ENCODE assay signal across 13 mouse cellular contexts in the genomic region with DNA sequence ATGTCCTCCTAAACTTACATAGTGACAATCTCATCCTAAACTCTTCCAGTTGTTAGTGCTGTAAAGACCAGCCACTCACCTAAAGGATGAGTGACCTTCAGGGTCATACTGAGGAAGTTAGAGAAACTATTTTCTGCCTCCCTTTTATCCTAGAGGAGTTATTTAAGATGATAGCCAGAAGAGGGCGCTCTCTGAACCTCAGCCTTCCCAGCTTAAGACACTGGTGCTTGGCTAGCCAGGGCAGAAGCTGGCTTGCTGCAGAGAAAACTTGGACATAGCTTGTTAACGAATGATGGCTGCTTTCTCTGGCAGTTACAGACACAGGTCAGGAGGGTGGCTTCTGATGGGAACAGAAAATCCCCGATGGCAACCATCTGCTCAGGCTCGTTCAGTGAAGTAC.
A peak's percentile ranks its signal among the peaks of the same experiment; 100 is the strongest.
DNase-seq lines count a peak whose midpoint lies in the region; ATAC-seq and TF ChIP-seq lines count a peak whose summit lies in the region.
"Had no signal": no experiment of that assay in that cellular context is flagged by ENCODE, and none has a peak within 500 bp of the region (broad histone marks: within the 10 kb centered on the region; RNA-seq: fewer than 3 reads in every experiment).

No protein-coding gene starts in this region.

- 0 out of 2 replicates have a peak, but pooled peaks have one; percentile 2 for TF ChIP-seq CTCF in heart, adult 2 months (IDR thresholded peaks at IDR 0.05)
- TF ChIP-seq CTCF in liver, embryonic 14.5 days (IDR thresholded peaks at IDR 0.05; ENCODE audit: low read depth), result 0 out of 2 replicates have a peak, but pooled peaks have one; percentile 5
- no peak for TF ChIP-seq CTCF in liver, postnatal 0 days (IDR thresholded peaks at IDR 0.05; ENCODE audit: low read depth)
- peak in 2 of 3 experiments; percentile 14 to 23; a peak in 3 of 6 replicates for TF ChIP-seq CTCF in MEL (IDR thresholded peaks at IDR 0.05 in 2 of 3, conservative IDR thresholded peaks at IDR 0.05 in 1 of 3; ENCODE audit: control insufficient read depth in 1 of 3, insufficient read depth in 1 of 3, low read depth in 2 of 3, low read length in 3 of 3, poor library complexity in 1 of 3, severe bottlenecking in 1 of 3)

- no peak for ATAC-seq in liver, embryonic 14.5 days (ENCODE audit: insufficient read depth)
- ATAC-seq in liver, postnatal 0 days, result no peak
- no peak for ATAC-seq in forebrain, embryonic 14.5 days
- ATAC-seq: forebrain, embryonic 16.5 days had no signal

- no peaks in the 10 kb centered on the region for H3K4me1 ChIP-seq in heart, adult 2 months (ENCODE audit: control insufficient read depth, insufficient read depth, low read length)
- no peaks in the 10 kb centered on the region for H3K4me1 ChIP-seq in liver, embryonic 14.5 days (replicated peaks; ENCODE audit: control insufficient read depth in 2 of 2, insufficient read depth in 2 of 2, low read length in 1 of 2)
- no peaks in the 10 kb centered on the region for H3K4me1 ChIP-seq in liver, postnatal 0 days (ENCODE audit: insufficient read depth)
- no peaks in the 10 kb centered on the region for H3K4me1 ChIP-seq in MEL (ENCODE audit: control insufficient read depth in 1 of 2, insufficient read depth in 2 of 2, low read length in 2 of 2)
- peaks cover 3% of the 10 kb centered on the region; the same call in 1 of the 2 replicates for H3K4me1 ChIP-seq in forebrain, embryonic 14.5 days (ENCODE audit: control insufficient read depth, insufficient read depth, low read length)
- H3K4me1 ChIP-seq: megakaryocyte, embryonic 14.5 days had no signal

- no peak overlapping the region for H3K9ac ChIP-seq in heart, adult 2 months (ENCODE audit: low read depth, low read length)
- no peak overlapping the region for H3K9ac ChIP-seq in liver, embryonic 14.5 days (replicated peaks)
- H3K9ac ChIP-seq in liver, postnatal 0 days (replicated peaks), result no peak overlapping the region
- no peak overlapping the region for H3K9ac ChIP-seq in MEL (ENCODE audit: control insufficient read depth, low read depth, low read length, poor library complexity, severe bottlenecking)
- no peak overlapping the region for H3K9ac ChIP-seq in forebrain, embryonic 14.5 days (ENCODE audit: low read length)
- H3K9ac ChIP-seq: hindbrain, embryonic 12.5 days had no signal

- H3K4me3 ChIP-seq in heart, adult 2 months, result no peak overlapping the region
- H3K4me3 ChIP-seq in liver, embryonic 14.5 days (ENCODE audit: insufficient read depth in 1 of 2, low read depth in 2 of 2, low read length in 2 of 2), result no peak overlapping the region
- H3K4me3 ChIP-seq in liver, postnatal 0 days (ENCODE audit: low read depth, low read length), result no peak overlapping the region
- H3K4me3 ChIP-seq in MEL (ENCODE audit: control insufficient read depth in 1 of 2, insufficient read depth in 1 of 2, low read depth in 2 of 2, low read length in 2 of 2), result no peak overlapping the region
- no peak overlapping the region for H3K4me3 ChIP-seq in forebrain, embryonic 14.5 days (ENCODE audit: low read depth, low read length)
- H3K4me3 ChIP-seq: hindbrain, embryonic 12.5 days; megakaryocyte, embryonic 14.5 days had no signal

- H3K9me3 ChIP-seq in liver, embryonic 14.5 days (ENCODE audit: control insufficient read depth, low read length), result no peaks in the 10 kb centered on the region
- no peaks in the 10 kb centered on the region for H3K9me3 ChIP-seq in liver, postnatal 0 days (ENCODE audit: low read length)
- H3K9me3 ChIP-seq in MEL (replicated peaks; ENCODE audit: insufficient read depth, low read length), result no peaks in the 10 kb centered on the region
- H3K9me3 ChIP-seq in forebrain, embryonic 14.5 days (replicated peaks; ENCODE audit: control insufficient read depth, low read length), result no peaks in the 10 kb centered on the region
- H3K9me3 ChIP-seq: hindbrain, embryonic 12.5 days had no signal

- no peak for TF ChIP-seq POLR2A in heart, adult 2 months (IDR thresholded peaks at IDR 0.05; ENCODE audit: insufficient read depth, low read depth, low read length)
- no peak for TF ChIP-seq POLR2A in MEL (IDR thresholded peaks at IDR 0.05; ENCODE audit: control insufficient read depth in 1 of 2, insufficient read depth in 1 of 2, low read depth in 1 of 2, low read length in 2 of 2, poor library complexity in 1 of 2)

- intact Hi-C loops in heart, adult 2 months (cut with DNase I), result no loop called here

- H3K79me2 ChIP-seq in heart, adult 2 months (replicated peaks; ENCODE audit: control insufficient read depth, insufficient read depth, low read length), result no peaks in the 10 kb centered on the region
- H3K79me2 ChIP-seq in MEL (ENCODE audit: control insufficient read depth, insufficient read depth, low read length, poor library complexity), result no peaks in the 10 kb centered on the region

- H3K27ac ChIP-seq in heart, adult 2 months, result no peak overlapping the region
- no peak overlapping the region for H3K27ac ChIP-seq in liver, embryonic 14.5 days
- H3K27ac ChIP-seq in liver, postnatal 0 days (ENCODE audit: low read depth), result no peak overlapping the region
- no peak overlapping the region for H3K27ac ChIP-seq in MEL (ENCODE audit: control insufficient read depth, low read depth, low read length)
- no peak overlapping the region for H3K27ac ChIP-seq in forebrain, embryonic 14.5 days (ENCODE audit: low read depth, low read length)
- H3K27ac ChIP-seq: hindbrain, embryonic 12.5 days had no signal

- no peak for DNase-seq in heart, adult 2 months
- no peak for DNase-seq in heart, postnatal 4 days
- no peak for DNase-seq in liver, embryonic 14.5 days (ENCODE audit: low read depth in 3 of 3, low spot score in 3 of 3)
- DNase-seq in liver, postnatal 0 days, result no peak
- peak; percentile 5 for DNase-seq in MEL (ENCODE audit: low read depth, low spot score)
- DNase-seq in embryo, embryonic 10.5 days (ENCODE audit: low spot score), result peak; percentile 48
- no peak for DNase-seq in thymus, postnatal 36 days
- no peak for DNase-seq in forebrain, embryonic 14.5 days (ENCODE audit: low spot score)
- DNase-seq: heart, adult 18-20 months; spleen, adult 18-20 months had no signal

- TF ChIP-seq EP300 in heart, adult 2 months (IDR thresholded peaks at IDR 0.05; ENCODE audit: insufficient read depth, low read depth, low read length), result no peak
- TF ChIP-seq EP300 in liver, embryonic 14.5 days (IDR thresholded peaks at IDR 0.05; ENCODE audit: low read depth), result no peak
- TF ChIP-seq EP300 in liver, postnatal 0 days (IDR thresholded peaks at IDR 0.05; ENCODE audit: low read depth), result no peak
- TF ChIP-seq EP300 in MEL (IDR thresholded peaks at IDR 0.05; ENCODE audit: low read depth in 1 of 2, low read length in 2 of 2), result no peak

- no peak for TF ChIP-seq RAD21 in MEL (IDR thresholded peaks at IDR 0.05; ENCODE audit: low read depth, low read length)

- no peaks in the 10 kb centered on the region for H3K27me3 ChIP-seq in heart, adult 2 months (ENCODE audit: control insufficient read depth, insufficient read depth, low read length)
- H3K27me3 ChIP-seq in liver, embryonic 14.5 days (ENCODE audit: control insufficient read depth, insufficient read depth, low read length), result no peaks in the 10 kb centered on the region
- H3K27me3 ChIP-seq in liver, postnatal 0 days (ENCODE audit: insufficient read depth, low read length), result no peaks in the 10 kb centered on the region
- H3K27me3 ChIP-seq in MEL (ENCODE audit: control insufficient read depth in 1 of 2, insufficient read depth in 2 of 2, low read length in 2 of 2), result no peaks in the 10 kb centered on the region
- no peaks in the 10 kb centered on the region for H3K27me3 ChIP-seq in forebrain, embryonic 14.5 days (replicated peaks; ENCODE audit: control insufficient read depth, insufficient read depth, low read length)
- H3K27me3 ChIP-seq: hindbrain, embryonic 12.5 days; megakaryocyte, embryonic 14.5 days had no signal

- 64% methylated on average over 4 of the region's 4 CpGs for WGBS in heart, adult 2 months
- WGBS in liver, embryonic 14.5 days (ENCODE audit: insufficient replicate concordance), result 49% methylated on average over 4 of the region's 4 CpGs
- WGBS in liver, postnatal 0 days (ENCODE audit: insufficient replicate concordance), result 69% methylated on average over 4 of the region's 4 CpGs
- 66% methylated on average over 4 of the region's 4 CpGs for WGBS in forebrain, embryonic 14.5 days

- no peaks in the 10 kb centered on the region for H3K36me3 ChIP-seq in heart, adult 2 months (ENCODE audit: control insufficient read depth, insufficient read depth, low read length)
- H3K36me3 ChIP-seq in liver, embryonic 14.5 days (replicated peaks; ENCODE audit: control insufficient read depth, insufficient read depth, low read depth), result no peaks in the 10 kb centered on the region
- H3K36me3 ChIP-seq in liver, postnatal 0 days (replicated peaks; ENCODE audit: insufficient read depth, low read length), result no peaks in the 10 kb centered on the region
- no peaks in the 10 kb centered on the region for H3K36me3 ChIP-seq in MEL (ENCODE audit: control insufficient read depth in 1 of 2, insufficient read depth in 2 of 2, low read length in 2 of 2)
- H3K36me3 ChIP-seq in forebrain, embryonic 14.5 days (ENCODE audit: control insufficient read depth, insufficient read depth, low read length), result no peaks in the 10 kb centered on the region
- H3K36me3 ChIP-seq: hindbrain, embryonic 12.5 days had no signal

- no peak overlapping the region for H3K4me2 ChIP-seq in liver, embryonic 14.5 days (ENCODE audit: low read depth)
- no peak overlapping the region for H3K4me2 ChIP-seq in liver, postnatal 0 days (ENCODE audit: low read depth, low read length)
- H3K4me2 ChIP-seq in forebrain, embryonic 14.5 days (ENCODE audit: low read length), result no peak overlapping the region
- H3K4me2 ChIP-seq: hindbrain, embryonic 12.5 days had no signal

TF ChIP-seq in MEL, 35 proteins besides CTCF, POLR2A, EP300 and RAD21:
- TF ChIP-seq NELFE (IDR thresholded peaks at IDR 0.05; ENCODE audit: low read depth, low read length), result no peak
TF ChIP-seq in MEL: peak in this region for 0.

Comparison
In these comparisons a context has a peak if more than half of its experiments do, and no peak if none do; other contexts are left out.
1. DNase-seq: peak in MEL (single experiment) and embryo, embryonic 10.5 days (single experiment); none in heart, adult 2 months (0 of 2), heart, postnatal 4 days (single experiment), liver, embryonic 14.5 days (0 of 3), liver, postnatal 0 days (single experiment), thymus, postnatal 36 days (0 of 2) and forebrain, embryonic 14.5 days (single experiment).